Mouse (Mus musculus) fibroblast of lung, adult 2 months (primary cell): ENCODE data around the gene Ltbp3.

Source experiments
- DNase-seq: peaks from one replicate; pipeline ENCODE4 v3.0.0-alpha.2; 2011; ENCODE audit warnings: low read depth

The Ltbp3 gene

DNA sequence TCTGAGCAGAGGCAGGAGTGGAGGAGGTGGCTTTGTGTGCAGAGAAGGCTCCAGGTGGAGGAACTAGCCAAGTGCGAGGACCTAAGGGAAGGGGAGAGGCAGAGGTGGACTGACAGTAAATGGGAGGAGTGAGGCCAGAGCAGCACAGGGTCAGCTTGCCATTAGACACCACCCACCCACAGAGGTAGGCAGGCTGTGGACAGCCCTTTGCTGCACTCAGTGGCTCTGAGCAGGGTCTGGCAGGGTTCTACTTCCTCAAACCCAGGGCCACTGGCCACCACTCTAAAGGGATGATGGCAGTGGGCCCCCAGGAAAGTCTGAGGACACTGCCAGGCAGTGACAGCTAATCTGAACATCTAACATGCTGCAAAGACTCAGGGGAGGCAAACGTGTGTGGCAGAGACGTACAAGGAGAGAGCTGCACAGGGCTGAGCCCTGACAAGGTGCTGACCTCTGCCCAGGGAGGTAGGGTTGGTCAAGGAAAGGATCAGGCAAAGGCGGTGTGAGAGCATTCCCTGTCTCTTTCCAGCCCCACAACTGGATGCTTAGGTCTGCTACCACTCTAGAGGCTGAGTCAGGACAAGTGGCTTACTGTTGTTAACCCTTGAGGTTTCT is 16.7 kb upstream of the Ltbp3 start:
- DNase-seq, result no peak

DNA sequence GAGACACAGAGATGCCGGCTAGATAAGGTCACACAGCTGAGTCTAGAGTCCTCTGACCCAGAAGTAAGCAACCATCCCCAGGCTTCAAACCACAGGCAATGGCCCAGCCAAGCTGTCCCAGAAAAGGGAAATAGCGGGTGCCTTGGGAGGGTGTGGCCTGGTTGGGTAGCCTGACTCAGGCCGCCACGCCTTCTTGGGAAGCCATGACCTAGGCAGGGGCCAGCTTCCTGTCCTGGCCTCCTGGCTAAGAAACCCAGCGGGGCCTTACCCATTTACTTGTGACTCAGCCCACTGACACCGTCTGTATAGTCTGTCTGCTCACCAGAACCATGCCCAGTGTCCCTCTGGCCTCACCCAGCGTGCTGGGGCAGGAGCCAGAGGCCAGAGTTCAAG is 16.2 kb upstream of the Ltbp3 start:
- DNase-seq, result peak; percentile 83

- DNase-seq, result no peak
Measured at GRCm38 (mm10) chr19:5725029-5725707, 15.5 kb upstream of the Ltbp3 start.

GRCm38 (mm10) chr19:5725767-5726515 is 14.8 kb upstream of the Ltbp3 start, which contains the start of gene Ehbp1l1:
TSS of gene Ehbp1l1 (minus strand) at chr19:5726317.
- no peak for DNase-seq

GRCm38 (mm10) chr19:5726961-5727578 is 13.6 kb upstream of the Ltbp3 start:
- no peak for DNase-seq

DNA sequence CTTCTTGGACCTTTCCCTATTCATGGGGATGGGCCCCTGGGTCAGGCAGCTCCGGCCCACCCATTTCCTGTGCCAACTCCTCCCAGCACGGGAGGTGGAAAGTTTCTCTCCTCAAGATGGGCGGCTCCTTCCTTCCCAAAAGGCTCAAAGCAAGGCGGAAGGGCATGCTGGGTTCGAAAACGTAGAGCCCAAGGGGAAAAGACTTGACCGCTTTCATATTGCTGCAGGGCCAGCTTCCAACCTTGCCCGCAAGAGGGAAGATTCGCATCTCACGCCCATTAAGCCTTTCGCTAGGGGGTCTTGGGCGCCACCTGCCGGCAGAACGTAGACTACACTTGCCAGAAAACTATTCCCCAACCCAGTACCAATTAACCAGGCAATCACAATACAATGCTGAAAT is 13.0 kb upstream of the Ltbp3 start:
- DNase-seq, result peak; percentile 56

- DNase-seq, result no peak
Measured at GRCm38 (mm10) chr19:5728631-5729443, 11.9 kb upstream of the Ltbp3 start.

DNA sequence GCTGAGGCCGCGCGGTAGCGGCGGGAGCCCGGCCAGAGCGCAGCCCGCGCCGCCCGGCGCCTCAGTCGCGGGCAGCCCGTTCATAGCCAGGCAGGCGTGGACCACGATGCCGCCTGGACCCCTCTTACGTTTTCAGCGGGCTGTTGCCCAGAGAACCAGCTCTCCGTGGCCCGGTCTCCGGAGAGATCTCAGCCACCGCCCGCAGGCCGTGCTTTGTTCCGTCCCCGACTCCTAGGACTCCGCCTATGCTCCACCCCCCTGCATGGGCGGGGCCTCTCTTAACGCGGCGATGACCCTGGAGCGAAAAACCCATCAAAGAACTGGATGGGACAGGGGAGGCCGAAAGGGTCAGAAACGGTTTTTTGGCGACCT is 11.3 kb upstream of the Ltbp3 start, which contains the start of gene Fam89b:
TSS of gene Fam89b (minus strand) at position 210 of the 372 bp plus-strand sequence.
- DNase-seq, result no peak

GRCm38 (mm10) chr19:5730314-5731186 is 10.2 kb upstream of the Ltbp3 start:
- no peak for DNase-seq

- peak; percentile 82 for DNase-seq
Measured at GRCm38 (mm10) chr19:5731264-5731978, 9.3 kb upstream of the Ltbp3 start.

DNA sequence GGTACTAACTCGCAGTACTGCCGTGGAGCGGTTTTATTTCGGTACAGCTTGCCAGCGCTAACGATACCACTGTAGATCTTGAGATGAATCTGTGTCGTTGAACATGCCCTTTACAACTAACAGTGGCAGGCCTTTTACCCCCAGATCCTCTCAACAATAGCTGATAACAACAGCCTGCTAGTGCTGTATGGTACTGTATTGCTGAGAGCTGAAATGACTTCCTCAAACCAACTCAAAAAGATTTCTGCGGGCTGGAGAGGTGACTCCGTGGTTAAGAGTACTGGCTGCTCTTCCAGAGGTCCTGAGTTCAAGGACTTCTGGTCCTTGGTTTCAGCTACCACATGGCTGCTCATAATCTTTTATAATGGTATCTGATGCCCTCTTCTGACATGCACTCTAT is 6.4 kb upstream of the Ltbp3 start:
- DNase-seq, result no peak

GRCm38 (mm10) chr19:5739446-5739845 is 1.3 kb upstream of the Ltbp3 start:
- DNase-seq, result no peak

- DNase-seq, result peak; percentile 66
Measured at GRCm38 (mm10) chr19:5741641-5742240, 1.0 kb downstream of the Ltbp3 start.

DNA sequence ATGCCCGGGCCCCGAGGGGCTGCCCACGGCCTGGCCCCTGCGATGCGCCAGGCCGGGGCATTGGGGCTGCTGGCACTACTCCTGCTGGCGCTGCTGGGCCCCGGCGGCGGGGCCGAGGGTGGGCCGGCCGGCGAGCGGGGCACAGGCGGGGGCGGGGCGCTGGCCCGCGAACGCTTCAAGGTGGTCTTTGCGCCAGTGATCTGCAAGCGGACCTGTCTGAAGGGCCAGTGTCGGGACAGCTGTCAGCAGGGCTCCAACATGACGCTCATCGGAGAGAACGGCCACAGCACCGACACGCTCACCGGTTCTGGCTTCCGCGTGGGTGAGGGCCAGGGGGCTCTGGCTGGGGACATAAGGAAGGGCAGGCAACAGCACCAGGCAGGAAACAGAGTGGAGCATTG is 1.5 kb downstream of the Ltbp3 start:
- no peak for DNase-seq

GRCm38 (mm10) chr19:5743576-5743975 is 2.9 kb downstream of the Ltbp3 start:
- DNase-seq, result peak; percentile 69

DNA sequence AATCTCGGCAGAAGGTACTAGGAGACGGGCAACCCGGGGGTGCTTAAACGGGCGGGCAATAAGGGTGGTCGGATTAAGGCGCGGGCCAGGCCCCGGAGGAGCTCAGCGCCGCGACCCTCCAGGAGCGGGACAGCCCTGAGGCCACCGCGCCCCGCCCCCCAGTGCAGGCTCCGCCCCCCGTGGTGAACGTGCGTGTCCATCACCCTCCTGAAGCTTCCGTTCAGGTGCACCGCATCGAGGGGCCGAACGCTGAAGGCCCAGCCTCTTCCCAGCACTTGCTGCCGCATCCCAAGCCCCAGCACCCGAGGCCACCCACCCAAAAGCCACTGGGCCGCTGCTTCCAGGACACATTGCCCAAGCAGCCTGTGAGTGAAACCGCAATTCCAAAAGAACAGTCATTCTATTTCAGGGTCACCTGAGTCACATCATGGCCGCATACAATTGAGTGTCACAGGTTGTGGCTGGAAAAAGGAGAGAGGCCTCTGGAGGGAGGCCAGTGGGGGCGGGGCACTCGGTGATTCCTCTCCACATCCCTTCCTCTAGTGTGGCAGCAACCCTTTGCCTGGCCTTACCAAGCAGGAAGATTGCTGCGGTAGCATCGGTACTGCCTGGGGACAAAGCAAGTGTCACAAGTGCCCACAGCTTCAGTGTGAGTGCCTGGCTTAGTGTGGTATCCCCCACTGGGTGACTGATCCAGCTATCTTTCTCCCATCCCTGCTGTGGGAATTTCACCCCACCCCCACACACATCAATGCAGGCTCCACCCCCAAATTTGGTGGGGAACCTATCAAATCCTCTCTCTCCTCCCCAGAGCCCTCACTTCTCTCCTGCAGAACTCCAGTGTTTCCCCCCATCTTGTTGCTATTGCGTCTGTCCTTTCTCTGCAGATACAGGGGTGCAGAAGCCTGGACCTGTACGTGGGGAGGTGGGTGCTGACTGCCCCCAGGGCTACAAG is 5.3 kb downstream of the Ltbp3 start:
- DNase-seq, result no peak

GRCm38 (mm10) chr19:5746907-5747363 is 6.2 kb downstream of the Ltbp3 start:
- no peak for DNase-seq

DNA sequence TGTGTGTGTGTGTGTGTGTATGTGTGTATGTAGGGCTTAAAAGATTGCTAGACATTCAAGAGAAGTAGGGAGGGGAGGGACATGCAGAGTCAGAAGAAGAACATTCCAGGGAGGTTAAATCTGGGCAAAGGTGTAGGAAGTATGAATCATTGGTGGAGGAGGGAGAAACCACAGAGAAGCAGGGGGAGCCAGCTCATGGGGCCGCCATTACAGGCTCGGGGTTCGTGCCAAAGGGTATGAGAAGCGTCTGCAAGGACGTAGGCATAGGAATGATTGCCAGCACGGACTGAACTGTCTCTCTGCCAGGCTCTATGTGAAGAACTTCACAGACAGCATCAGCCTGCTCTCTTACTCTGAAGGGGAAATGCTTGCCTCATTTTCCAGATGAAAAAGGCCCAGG is 8.8 kb downstream of the Ltbp3 start:
- peak; percentile 83 for DNase-seq
